Mouse (Mus musculus) ovary, postnatal 14 days (tissue): ENCODE data around the gene Ccdc78.

ENCODE experiments used
- DNase-seq: peaks from one replicate; pipeline ENCODE4 v3.0.0; 2022; ENCODE audit warnings: low spot score

The Ccdc78 gene

DNA sequence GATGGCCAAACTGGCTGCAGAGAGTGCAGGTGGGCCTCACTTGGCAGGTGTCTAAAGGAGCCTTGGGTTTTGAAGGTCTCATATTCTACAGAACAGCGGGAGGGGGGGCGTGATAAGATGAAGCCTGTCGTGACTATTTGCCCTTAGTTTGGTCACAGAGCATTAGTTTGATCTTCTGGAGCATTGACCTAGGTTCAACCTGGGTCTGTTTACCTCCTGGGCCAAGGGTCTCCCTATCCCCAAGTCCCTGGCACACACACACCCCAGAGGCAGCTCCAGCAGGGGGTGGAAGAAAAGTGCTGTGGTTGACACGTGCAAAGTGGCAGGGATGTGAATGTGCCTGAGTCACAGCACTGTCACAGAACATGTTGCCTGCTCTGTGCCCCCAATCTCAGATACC is 24.5 kb downstream of the Ccdc78 start:
- DNase-seq, result no peak

- DNase-seq, result peak; percentile 92
Observed at GRCm38 (mm10) chr17:25813471-25813870, 27.1 kb downstream of the Ccdc78 start.

DNA sequence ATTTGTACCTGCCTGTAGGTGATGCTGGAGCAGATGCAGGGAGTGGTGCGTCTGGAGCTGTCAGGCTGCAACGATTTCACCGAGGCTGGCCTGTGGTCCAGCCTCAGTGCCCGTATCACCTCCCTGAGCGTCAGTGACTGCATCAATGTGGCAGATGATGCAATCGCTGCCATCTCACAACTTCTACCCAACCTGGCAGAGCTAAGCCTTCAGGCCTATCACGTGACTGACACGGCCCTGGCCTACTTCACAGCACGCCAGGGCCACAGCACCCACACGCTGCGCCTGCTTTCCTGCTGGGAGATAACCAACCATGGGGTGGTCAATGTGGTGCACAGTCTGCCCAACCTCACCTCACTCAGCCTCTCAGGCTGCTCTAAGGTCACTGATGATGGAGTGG is 31.3 kb downstream of the Ccdc78 start:
- no peak for DNase-seq

DNA sequence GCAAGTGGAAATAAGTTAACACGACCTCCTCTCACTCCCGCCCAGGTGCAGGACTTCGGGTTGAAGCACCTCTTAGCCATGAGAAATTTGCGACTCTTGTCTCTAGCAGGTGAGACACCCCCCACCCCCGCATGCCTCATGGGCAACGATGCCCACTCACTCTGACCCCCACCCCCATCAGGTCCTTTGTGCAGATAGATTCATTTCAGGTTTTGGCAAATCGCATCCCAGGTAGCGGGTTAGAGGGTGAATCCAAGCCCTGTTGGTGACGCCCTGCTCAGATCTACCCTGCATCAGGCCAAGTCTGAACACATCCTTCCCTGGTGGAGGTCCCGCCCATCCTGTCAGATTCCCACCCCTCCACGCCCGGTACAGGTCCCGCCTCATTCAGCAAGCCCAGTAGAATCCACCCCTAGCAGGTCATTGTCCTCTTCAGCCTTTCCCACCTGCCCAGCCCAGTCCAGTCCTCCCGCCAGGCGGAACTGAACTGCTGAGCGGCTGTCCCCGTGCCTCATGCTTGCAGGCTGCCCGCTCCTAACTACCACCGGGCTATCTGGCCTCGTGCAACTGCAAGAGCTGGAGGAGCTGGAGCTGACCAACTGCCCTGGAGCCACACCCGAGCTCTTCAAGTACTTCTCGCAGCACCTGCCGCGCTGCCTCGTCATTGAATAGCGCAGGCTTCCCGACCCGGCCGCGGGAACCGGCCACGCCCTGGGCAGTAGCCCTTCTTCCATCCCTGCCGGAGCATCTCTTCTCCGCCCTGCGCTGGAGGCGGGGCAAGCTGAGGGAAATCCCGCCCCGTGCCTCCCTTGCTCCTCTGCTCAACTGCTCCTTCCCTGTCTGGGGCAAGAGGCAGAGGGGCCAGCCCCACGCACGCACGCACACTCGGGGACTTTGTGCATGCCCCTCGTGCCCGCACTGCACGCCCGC is 32.7 kb downstream of the Ccdc78 start:
- DNase-seq, result no peak

DNA sequence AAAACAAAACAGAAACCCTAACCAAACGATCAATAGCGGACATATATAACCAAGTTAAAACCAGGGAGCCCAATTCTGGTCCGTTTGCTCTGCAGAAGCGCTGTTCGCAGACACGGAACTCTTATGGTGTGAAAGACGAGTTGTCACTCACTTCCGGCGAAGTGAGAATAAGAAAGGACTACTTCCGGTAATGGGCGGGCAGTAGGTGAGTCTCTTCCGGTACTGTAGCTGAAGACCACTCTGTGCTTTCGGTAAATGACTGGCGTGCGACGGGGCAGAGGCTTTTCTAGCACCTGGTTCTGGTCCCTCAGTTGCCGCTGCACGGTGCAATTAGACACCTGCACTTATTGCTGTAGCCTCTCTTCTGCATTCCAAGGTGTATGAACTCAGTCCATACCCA is 37.1 kb downstream of the Ccdc78 start, which contains the start of gene Wdr24:
Wdr24 (plus strand) TSS at position 176 of the 400 bp plus-strand sequence.
- no peak for DNase-seq

DNA sequence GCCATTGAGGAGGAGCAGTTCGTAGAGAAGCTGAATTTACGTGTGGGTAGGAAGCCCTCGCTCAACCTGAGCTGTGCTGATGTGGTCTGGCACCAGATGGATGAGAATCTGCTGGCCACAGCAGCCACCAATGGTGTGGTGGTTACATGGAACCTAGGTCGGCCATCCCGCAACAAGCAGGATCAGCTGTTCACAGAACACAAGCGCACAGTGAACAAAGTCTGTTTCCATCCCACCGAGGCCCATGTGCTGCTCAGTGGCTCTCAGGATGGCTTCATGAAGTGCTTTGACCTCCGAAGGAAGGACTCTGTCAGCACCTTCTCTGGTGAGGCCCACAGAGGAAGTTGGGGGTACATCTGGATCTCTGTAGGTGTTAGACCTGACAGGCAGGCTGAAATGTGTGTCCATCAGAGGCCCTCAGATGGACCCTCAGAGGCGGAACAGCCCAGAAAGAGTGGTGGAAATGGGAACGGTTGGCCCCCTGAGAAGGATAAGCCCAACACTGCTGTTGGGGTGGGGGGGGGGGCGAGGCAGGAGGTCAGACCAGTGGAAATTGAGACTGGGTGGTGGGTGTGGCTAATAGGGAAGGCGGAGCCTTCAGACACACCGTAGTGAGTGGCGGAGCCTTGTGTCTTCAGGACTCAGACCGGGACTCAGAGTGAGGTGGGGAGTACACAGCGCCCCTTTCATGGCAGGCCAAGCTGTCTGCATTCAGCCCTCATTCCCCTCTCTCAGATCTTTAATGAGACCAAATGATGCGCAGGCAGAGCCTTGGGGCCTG is 38.2 kb downstream of the Ccdc78 start:
- no peak for DNase-seq

DNA sequence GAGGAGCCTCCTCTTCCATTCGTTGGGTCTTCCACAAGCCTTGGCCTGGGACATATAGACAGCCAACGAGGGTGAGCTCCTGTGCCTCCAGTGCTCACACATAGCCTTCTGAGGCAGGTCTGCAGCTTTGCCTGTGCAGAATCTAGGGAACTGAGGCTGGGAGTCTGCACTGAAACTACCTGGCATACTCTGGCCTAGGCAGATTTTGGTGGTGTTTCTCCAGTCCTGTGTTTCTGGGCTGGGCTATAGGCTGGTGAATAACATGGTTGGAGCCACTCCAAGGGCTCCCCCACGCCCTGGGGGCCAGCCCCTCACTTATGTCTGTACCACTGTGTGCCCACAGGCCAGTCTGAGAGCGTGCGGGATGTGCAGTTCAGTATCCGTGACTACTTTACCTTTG is 38.9 kb downstream of the Ccdc78 start:
- no peak for DNase-seq

GRCm38 (mm10) chr17:25825984-25826570 is 39.7 kb downstream of the Ccdc78 start:
- DNase-seq, result no peak

DNA sequence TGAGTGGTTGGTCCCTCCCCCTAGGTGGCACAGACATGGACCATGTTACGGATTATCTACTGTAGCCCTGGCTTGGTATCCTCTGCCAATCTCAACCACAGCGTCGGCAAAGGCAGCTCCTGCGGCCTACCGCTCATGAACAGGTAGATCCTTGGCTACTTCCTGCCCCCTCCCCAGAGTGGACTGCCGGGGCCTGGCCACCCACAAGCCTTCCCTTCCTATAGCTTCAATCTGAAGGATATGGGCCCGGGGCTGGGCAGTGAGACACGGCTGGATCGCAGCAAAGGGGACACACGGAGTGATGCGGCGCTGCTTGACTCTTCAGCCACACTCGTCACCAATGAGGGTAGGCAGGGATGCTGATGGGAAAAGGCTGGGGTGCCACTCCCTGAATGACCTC is 40.6 kb downstream of the Ccdc78 start:
- DNase-seq, result no peak

- no peak for DNase-seq
Observed at GRCm38 (mm10) chr17:25827546-25828222, 41.3 kb downstream of the Ccdc78 start.

GRCm38 (mm10) chr17:25828223-25828594 is 41.8 kb downstream of the Ccdc78 start:
- DNase-seq, result no peak

DNA sequence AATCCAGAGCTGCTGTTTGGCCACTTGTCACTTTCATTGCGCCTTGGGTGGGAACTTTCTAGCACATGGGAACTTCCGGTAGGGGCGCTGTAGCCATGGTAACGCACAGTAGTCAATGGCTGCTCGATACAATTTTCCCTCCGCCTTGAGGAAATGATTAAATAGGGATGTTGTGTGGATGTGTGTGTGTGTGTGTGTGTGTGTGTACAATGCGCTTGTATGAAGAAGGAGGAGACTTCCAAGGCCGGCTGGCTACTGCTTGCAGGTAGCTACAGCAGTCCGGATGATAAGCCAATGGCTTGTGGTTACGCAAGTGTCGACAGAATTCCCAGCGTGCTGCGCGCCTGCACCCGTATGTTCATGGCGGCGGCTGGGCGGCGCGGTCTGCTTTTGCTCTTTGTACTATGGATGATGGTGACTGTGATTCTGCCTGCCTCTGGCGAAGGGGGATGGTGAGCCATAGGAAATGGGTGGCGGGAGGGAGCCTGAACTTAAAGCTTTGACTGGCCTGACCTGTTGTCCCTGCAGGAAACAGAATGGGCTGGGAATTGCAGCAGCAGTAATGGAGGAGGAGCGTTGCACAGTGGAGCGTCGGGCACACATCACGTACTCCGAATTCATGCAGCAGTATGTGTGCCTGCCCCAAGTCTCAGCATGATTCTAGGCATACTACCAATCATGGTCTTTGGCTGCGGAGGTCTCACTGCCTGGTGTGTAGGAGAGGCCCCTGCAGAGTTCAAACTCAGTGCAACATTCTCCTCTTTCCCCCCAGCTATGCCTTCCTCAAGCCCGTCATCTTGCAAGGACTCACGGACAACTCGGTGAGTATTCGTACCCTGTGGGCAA is 42.6 kb downstream of the Ccdc78 start, which contains the start of gene Jmjd8:
Jmjd8 (plus strand) TSS at position 156 of the 846 bp plus-strand sequence.
- DNase-seq, result peak; percentile 69

DNA sequence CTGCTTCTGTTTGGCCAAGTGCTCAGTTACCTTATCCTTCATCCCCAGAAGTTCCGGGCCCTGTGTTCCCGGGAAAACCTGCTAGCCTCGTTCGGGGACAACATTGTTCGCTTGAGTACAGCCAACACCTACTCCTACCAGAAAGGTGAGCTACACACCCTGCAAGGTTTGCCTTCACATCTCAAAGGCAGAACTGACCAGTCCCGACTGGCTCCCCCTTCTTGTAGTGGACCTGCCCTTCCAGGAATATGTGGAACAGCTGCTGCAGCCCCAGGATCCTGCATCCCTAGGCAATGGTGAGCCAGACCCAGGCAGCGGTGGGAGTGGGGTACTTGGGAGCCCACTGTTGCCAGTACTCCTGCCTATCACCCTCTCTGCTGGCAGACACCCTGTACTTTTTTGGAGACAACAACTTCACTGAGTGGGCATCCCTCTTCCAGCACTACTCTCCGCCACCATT is 43.2 kb downstream of the Ccdc78 start:
- DNase-seq, result no peak

- DNase-seq, result no peak
Observed at GRCm38 (mm10) chr17:25830200-25830753, 43.9 kb downstream of the Ccdc78 start.

DNA sequence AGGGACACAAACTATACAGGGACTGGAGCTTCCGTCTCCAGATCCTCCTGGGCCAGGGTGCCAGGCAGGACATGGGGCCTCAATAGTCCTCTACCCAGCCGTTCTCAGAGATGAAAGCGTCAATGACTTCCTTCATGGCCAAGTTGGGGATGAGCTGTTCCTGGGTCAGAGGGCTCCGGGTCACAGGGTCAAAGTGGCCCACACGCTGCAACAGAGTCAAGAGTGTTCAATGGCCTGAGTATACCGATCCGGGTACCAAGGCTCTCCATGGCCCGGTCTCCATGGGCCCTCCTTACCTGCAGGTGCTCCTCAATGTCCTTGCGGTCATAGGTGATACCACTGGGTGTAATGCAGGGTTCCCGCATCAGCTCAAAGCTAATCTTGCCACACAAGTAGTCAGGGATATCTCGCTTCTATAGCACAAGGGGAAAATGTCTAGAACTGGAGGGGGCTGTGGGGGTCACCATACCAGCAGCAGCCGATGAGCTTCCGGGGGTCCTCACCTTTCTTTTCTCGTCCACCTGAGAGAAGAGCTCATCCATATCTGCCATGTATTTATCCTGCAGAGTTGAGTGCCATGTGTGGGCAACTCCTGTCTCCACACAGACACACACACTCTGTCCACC is 44.5 kb downstream of the Ccdc78 start:
- no peak for DNase-seq

- DNase-seq, result no peak
Observed at GRCm38 (mm10) chr17:25831451-25832281, 45.3 kb downstream of the Ccdc78 start.

DNA sequence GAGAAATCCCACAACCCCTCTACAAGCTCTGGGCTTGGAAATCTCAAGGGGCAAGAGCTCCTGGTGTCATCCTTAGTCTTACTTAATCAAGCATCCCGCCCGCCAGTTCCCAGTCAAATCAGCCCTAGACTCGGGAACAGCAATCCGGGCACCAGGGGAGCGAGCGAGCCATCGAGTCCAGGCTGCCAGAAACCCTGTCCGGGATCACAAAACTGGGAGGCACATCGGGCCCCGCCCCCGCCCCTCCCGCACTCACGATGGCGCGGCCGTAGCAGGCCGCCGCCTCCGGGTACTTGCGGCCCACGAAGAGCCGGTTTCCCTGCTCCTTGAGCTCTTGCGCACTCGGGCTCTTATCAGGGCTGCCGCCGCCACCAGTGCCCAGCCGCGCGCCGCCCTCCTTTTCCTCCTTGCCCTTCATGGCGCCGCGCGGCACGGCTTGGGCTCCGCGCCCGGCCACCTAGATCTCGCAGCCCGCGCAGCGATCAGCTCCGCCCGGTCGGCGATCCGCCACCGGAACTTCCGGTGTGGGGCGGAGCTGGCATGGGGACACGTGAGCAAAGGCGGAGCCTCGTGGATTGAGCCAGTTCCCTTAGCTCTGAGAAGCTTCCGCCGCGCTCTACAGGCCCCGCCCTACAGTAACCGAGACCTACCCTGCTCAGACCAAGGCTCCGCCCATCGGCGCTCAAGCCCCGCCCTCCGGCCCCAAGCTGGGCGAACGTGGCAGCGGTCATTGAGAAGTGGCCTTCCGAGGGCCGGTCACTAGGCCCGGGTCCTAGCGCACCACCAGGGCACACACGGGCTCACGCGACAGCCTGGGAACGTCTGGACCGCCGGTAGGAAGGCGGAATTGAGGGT is 46.3 kb downstream of the Ccdc78 start:
- peak; percentile 99 for DNase-seq

GRCm38 (mm10) chr17:25833291-25833663 is 46.9 kb downstream of the Ccdc78 start, which contains the start of gene Stub1:
Gene Stub1, minus strand, starts transcription at chr17:25833404.
- peak; percentile 90 for DNase-seq
